8 mouse cellular contexts compared by ENCODE assay signal in the genomic region with DNA sequence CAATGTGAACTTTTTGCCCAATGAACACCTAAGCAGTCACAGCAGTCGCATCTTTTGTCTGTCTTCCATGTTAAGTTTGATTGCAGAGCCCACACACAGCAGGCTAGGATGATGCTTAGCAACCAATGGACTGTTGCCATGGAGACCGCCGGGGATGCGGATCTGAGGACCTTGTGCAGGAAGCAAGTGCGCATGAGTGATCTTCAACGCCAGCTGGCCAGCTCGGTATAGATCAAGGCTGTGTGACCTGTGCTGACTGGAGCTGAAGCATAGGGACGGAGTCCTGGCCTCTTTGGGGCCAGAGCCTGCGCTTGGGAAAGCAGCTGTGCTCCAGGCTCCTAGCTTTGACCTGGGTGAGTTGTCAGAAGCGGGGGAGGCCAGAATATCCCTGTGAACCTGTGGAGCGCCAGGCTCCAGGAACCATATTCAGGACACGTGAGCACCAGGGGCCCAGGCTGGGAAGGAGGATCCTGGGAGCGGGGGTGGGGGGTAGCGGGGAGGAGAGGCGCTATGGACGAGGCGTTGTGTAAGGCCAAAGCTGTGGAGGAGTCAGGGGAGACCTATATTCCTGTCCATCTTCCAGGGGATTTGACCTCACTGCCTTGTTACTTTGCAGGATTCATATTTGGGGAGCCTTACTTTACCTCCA. TPM values are rescaled to one million over a fixed set of nuclear protein-coding genes. Genes with fewer than 3 reads are reported as not detected.
DNase-seq lines count a peak whose midpoint lies in the region; ATAC-seq lines count a peak whose summit lies in the region.

A gene (plus strand): TSS at position 141 of the 649 bp plus-strand sequence.

- H3K27ac ChIP-seq in hindbrain, embryonic 13.5 days = peak within 1 kb of the TSS; percentile 97

- peak within 1 kb of the TSS; percentile 45 for H3K4me3 ChIP-seq in hindbrain, embryonic 13.5 days

- H3K4me2 ChIP-seq in hindbrain, embryonic 13.5 days = peak within 1 kb of the TSS; percentile 76

- H3K9ac ChIP-seq in hindbrain, embryonic 13.5 days = peak within 1 kb of the TSS; percentile 70

- H3K36me3 ChIP-seq in hindbrain, embryonic 13.5 days = peaks cover 25% of the 10 kb centered on the region

- DNase-seq in ovary, postnatal 36 days (ENCODE audit: low spot score) = peak; percentile 63
- DNase-seq in ovary, postnatal 10 days (ENCODE audit: low spot score) = no peak
- DNase-seq in embryo, embryonic 10.5 days (ENCODE audit: low spot score) = peak; percentile 95
- peak; percentile 92 for DNase-seq in left cerebral cortex, postnatal 36 days (ENCODE audit: low spot score in 2 of 2)
- DNase-seq in retina, postnatal 7 days (ENCODE audit: low read depth, low spot score) = peak; percentile 72
- no peak for DNase-seq in natural killer cell, adult 2 months (ENCODE audit: low spot score in 2 of 2)
- DNase-seq in yolk sac, embryonic 10.5 days (ENCODE audit: low spot score) = no peak

- H3K27me3 ChIP-seq in hindbrain, embryonic 13.5 days = no peaks in the 10 kb centered on the region

- no peaks in the 10 kb centered on the region for H3K9me3 ChIP-seq in hindbrain, embryonic 13.5 days

- H3K4me1 ChIP-seq in hindbrain, embryonic 13.5 days (replicated peaks) = peaks cover 67% of the 10 kb centered on the region

- intact Hi-C loops in left cerebral cortex, postnatal 36 days (cut with DNase I) = no loop called here

- ATAC-seq in hindbrain, embryonic 13.5 days (ENCODE audit: low FRiP score) = peak; percentile 94

- WGBS in hindbrain, embryonic 13.5 days = 5% methylated on average over 17 of the region's 17 CpGs

RNA-seq across cellular contexts. Expression of the gene that starts here (rescaled TPM):
- 42.0 and 44.5 TPM in 2 replicates for polyA plus RNA-seq in hindbrain, embryonic 13.5 days (2015; fragmentation: Nextera tagmentation; extraction: Ambion mirVana)
- total RNA-seq in left cerebral cortex, postnatal 36 days (2021) = 100 to 1,000 TPM; 109 to 111 TPM

Comparison
In these comparisons a context has a peak if more than half of its experiments do, and no peak if none do; other contexts are left out.
1. DNase-seq: peak in ovary, postnatal 36 days (single experiment), embryo, embryonic 10.5 days (single experiment), left cerebral cortex, postnatal 36 days (2 of 2) and retina, postnatal 7 days (single experiment); none in ovary, postnatal 10 days (single experiment), natural killer cell, adult 2 months (0 of 2) and yolk sac, embryonic 10.5 days (single experiment).